ENCODE assay signal across 16 mouse cellular contexts in the genomic region with DNA sequence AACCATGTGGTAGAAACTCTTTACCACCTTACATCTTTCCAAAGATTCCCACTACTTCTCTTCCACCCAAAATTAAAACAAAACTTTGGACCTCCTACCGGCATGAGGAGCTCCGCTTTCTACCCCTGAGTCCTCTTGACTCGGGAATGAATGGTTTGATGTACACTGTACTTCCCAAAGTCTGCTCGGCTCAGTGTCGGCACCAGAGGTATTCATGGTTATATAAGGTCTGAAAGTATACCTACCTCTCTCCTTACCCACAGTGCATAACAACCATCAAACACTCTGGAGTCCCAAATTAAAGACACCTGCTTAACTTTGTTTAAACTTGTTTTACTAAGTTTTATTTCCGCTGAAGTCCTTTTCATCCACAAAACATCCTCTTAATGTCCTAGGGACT.
"Had no signal": no experiment of that assay in that cellular context is flagged by ENCODE, and none has a peak within 500 bp of the region (broad histone marks: within the 10 kb centered on the region; RNA-seq: fewer than 3 reads in every experiment).

No protein-coding gene starts in this region.

- DNase-seq: kidney, adult 2 months; kidney, postnatal 25 days; lung, adult 2 months; lung, postnatal 14 days; lung, postnatal 4 days; midbrain, embryonic 14.5 days; thymus, adult 2 months; thymus, postnatal 14 days; thymus, postnatal 4 days had no signal

- ATAC-seq: intestine, postnatal 0 days had no signal

- H3K27me3 ChIP-seq: limb, embryonic 15.5 days; liver, embryonic 15.5 days had no signal

- H3K9ac ChIP-seq: limb, embryonic 15.5 days; liver, embryonic 15.5 days had no signal

- H3K27ac ChIP-seq: kidney, postnatal 0 days; limb, embryonic 15.5 days; liver, embryonic 15.5 days; stomach, postnatal 0 days had no signal

- H3K4me1 ChIP-seq: liver, embryonic 15.5 days had no signal

- H3K4me3 ChIP-seq: limb, embryonic 15.5 days; liver, embryonic 15.5 days had no signal

- H3K36me3 ChIP-seq: limb, embryonic 15.5 days; liver, embryonic 15.5 days had no signal

- H3K4me2 ChIP-seq: limb, embryonic 15.5 days; liver, embryonic 11.5 days; liver, embryonic 15.5 days; midbrain, embryonic 11.5 days had no signal

- H3K9me3 ChIP-seq: limb, embryonic 15.5 days; liver, embryonic 15.5 days had no signal
